Mouse (Mus musculus): Measurements from ENCODE around the gene Gtf2i.

GRCm38 (mm10) chr5:134255294-134255693 lies 59.3 kb downstream of the Gtf2i start:
- TF ChIP-seq CTCF (IDR thresholded peaks at IDR 0.05; ENCODE audit: borderline replicate concordance, insufficient read depth, low read depth, low read length) (no peak), POLR2A (IDR thresholded peaks at IDR 0.05; ENCODE audit: borderline replicate concordance, insufficient read depth, low read length) (no peak)

Measured in cerebellum, adult 2 months (tissue).